Mouse (Mus musculus): ENCODE data around the gene Gpn2.
A peak's percentile ranks its signal among the peaks of the same experiment; 100 is the strongest.

The Gpn2 gene

GRCm38 (mm10) chr4:133625621-133626071 lies 41.5 kb downstream of the Gpn2 start:
- peak; percentile 96 for DNase-seq (ENCODE audit: low read depth)

- no peak for DNase-seq (ENCODE audit: low read depth)
These were observed 42.1 kb downstream of the Gpn2 start for GRCm38 (mm10) chr4:133626221-133626620.

GRCm38 (mm10) chr4:133626621-133627020 lies 42.5 kb downstream of the Gpn2 start:
- DNase-seq (ENCODE audit: low read depth) = no peak

- no peak for DNase-seq (ENCODE audit: low read depth)
These were observed 42.9 kb downstream of the Gpn2 start for GRCm38 (mm10) chr4:133627039-133627438.

GRCm38 (mm10) chr4:133628517-133628916 lies 44.4 kb downstream of the Gpn2 start:
- peak; percentile 76 for DNase-seq (ENCODE audit: low read depth)

GRCm38 (mm10) chr4:133629191-133629590 lies 45.0 kb downstream of the Gpn2 start:
- no peak for DNase-seq (ENCODE audit: low read depth)

- no peak for DNase-seq (ENCODE audit: low read depth)
These were observed 46.3 kb downstream of the Gpn2 start for GRCm38 (mm10) chr4:133630326-133630920.

GRCm38 (mm10) chr4:133631071-133631768 lies 47.1 kb downstream of the Gpn2 start:
- DNase-seq (ENCODE audit: low read depth) = peak; percentile 72

GRCm38 (mm10) chr4:133631769-133632411 lies 47.7 kb downstream of the Gpn2 start:
- peak; percentile 74 for DNase-seq (ENCODE audit: low read depth)

GRCm38 (mm10) chr4:133632483-133633327 lies 48.5 kb downstream of the Gpn2 start:
- DNase-seq (ENCODE audit: low read depth) = no peak

GRCm38 (mm10) chr4:133633332-133634042 lies 49.3 kb downstream of the Gpn2 start:
- peak; percentile 72 for DNase-seq (ENCODE audit: low read depth)

- no peak for DNase-seq (ENCODE audit: low read depth)
These were observed 49.9 kb downstream of the Gpn2 start for GRCm38 (mm10) chr4:133634043-133634410.

Measured in 416B (cell line).